ENCODE assay signal across 27 mouse cellular contexts in genomic region chr11:24102372-24102771, GRCm38 (mm10). TPM values are rescaled to one million over a fixed set of nuclear protein-coding genes. Genes with fewer than 3 reads are reported as not detected.
DNase-seq lines count a peak whose midpoint lies in the region; ATAC-seq and TF ChIP-seq lines count a peak whose summit lies in the region.
"Had no signal": no experiment of that assay in that cellular context is flagged by ENCODE, and none has a peak within 500 bp of the region (broad histone marks: within the 10 kb centered on the region; RNA-seq: fewer than 3 reads in every experiment).

No protein-coding gene starts in this region.

- no peak for TF ChIP-seq EP300 in liver, postnatal 0 days (IDR thresholded peaks at IDR 0.05; ENCODE audit: low read depth)

- no peak for ATAC-seq in liver, embryonic 11.5 days (replicated peaks; ENCODE audit: low FRiP score)
- ATAC-seq in liver, postnatal 0 days, result no peak
- ATAC-seq in granulocyte monocyte progenitor cell, adult 5-6 weeks (replicated peaks; ENCODE audit: poor library complexity, severe bottlenecking), result peak; percentile 18
- ATAC-seq: hindbrain, postnatal 0 days; intestine, postnatal 0 days had no signal

- 0 out of 2 replicates have a peak overlapping the region, but pooled peaks have one; percentile 7 for H3K9ac ChIP-seq in liver, embryonic 11.5 days (ENCODE audit: low read depth, low read length)
- H3K9ac ChIP-seq in liver, postnatal 0 days (replicated peaks), result no peak overlapping the region
- H3K9ac ChIP-seq: embryonic facial prominence, embryonic 12.5 days; kidney, embryonic 15.5 days had no signal

- intact Hi-C loops in heart, postnatal 36 days (cut with DNase I), result no loop called here

- H3K9me3 ChIP-seq in liver, embryonic 11.5 days (ENCODE audit: control insufficient read depth, low read length), result no peaks in the 10 kb centered on the region
- no peaks in the 10 kb centered on the region for H3K9me3 ChIP-seq in liver, postnatal 0 days (ENCODE audit: low read length)
- H3K9me3 ChIP-seq: embryonic facial prominence, embryonic 12.5 days; forebrain, embryonic 10.5 days; hindbrain, embryonic 10.5 days; kidney, embryonic 15.5 days had no signal

- WGBS in liver, embryonic 11.5 days, result 61% methylated on average over 2 of the region's 2 CpGs
- 49% methylated on average over 2 of the region's 2 CpGs for WGBS in liver, postnatal 0 days (ENCODE audit: insufficient replicate concordance)

- peaks cover 45% of the 10 kb centered on the region for H3K4me1 ChIP-seq in liver, embryonic 11.5 days (replicated peaks; ENCODE audit: control insufficient read depth, insufficient read depth, low read length)
- peaks cover 20% of the 10 kb centered on the region for H3K4me1 ChIP-seq in liver, postnatal 0 days (ENCODE audit: insufficient read depth)

- H3K27ac ChIP-seq in liver, embryonic 11.5 days (ENCODE audit: low read depth, low read length), result 0 out of 2 replicates have a peak overlapping the region, but pooled peaks have one; percentile 40
- H3K27ac ChIP-seq in liver, postnatal 0 days (ENCODE audit: low read depth), result no peak overlapping the region; the same call in 1 of the 2 replicates
- H3K27ac ChIP-seq: embryonic facial prominence, embryonic 12.5 days; forebrain, embryonic 10.5 days; hindbrain, embryonic 10.5 days; hindbrain, postnatal 0 days; kidney, embryonic 15.5 days had no signal

- peak; percentile 64 for DNase-seq in heart, adult 11 months
- DNase-seq in heart, postnatal 36 days, result no peak
- no peak for DNase-seq in liver, embryonic 11.5 days (ENCODE audit: low spot score)
- no peak for DNase-seq in liver, postnatal 0 days
- no peak for DNase-seq in cerebellum, adult 9-11 months
- no peak for DNase-seq in ovary, postnatal 36 days (ENCODE audit: low spot score)
- DNase-seq: B cell, adult 2 months; cerebellum, adult 2 months; gastrocnemius, postnatal 36 days; kidney, postnatal 4 days; lung, postnatal 10 days had no signal

- H3K27me3 ChIP-seq in liver, embryonic 11.5 days (replicated peaks; ENCODE audit: control insufficient read depth, insufficient read depth, low read length), result no peaks in the 10 kb centered on the region
- no peaks in the 10 kb centered on the region for H3K27me3 ChIP-seq in liver, postnatal 0 days (ENCODE audit: insufficient read depth, low read length)
- H3K27me3 ChIP-seq: embryonic facial prominence, embryonic 12.5 days had no signal

- H3K4me3 ChIP-seq in liver, embryonic 11.5 days (ENCODE audit: low read depth, low read length), result no peak overlapping the region
- H3K4me3 ChIP-seq in liver, postnatal 0 days (ENCODE audit: low read depth, low read length), result no peak overlapping the region
- H3K4me3 ChIP-seq: embryonic facial prominence, embryonic 12.5 days; forebrain, embryonic 10.5 days; hindbrain, embryonic 10.5 days; kidney, embryonic 15.5 days had no signal

- H3K36me3 ChIP-seq in liver, embryonic 11.5 days (ENCODE audit: control insufficient read depth, insufficient read depth, low read length), result peaks cover 3% of the 10 kb centered on the region; the same call in 1 of the 2 replicates
- no peaks in the 10 kb centered on the region for H3K36me3 ChIP-seq in liver, postnatal 0 days (replicated peaks; ENCODE audit: insufficient read depth, low read length)
- H3K36me3 ChIP-seq: kidney, embryonic 15.5 days had no signal

- TF ChIP-seq CTCF in liver, postnatal 0 days (IDR thresholded peaks at IDR 0.05; ENCODE audit: low read depth), result no peak

- no peak overlapping the region for H3K4me2 ChIP-seq in liver, embryonic 11.5 days
- H3K4me2 ChIP-seq in liver, postnatal 0 days (ENCODE audit: low read depth, low read length), result no peak overlapping the region
- H3K4me2 ChIP-seq: embryonic facial prominence, embryonic 12.5 days; heart, embryonic 11.5 days; kidney, embryonic 15.5 days had no signal

RNA-seq across cellular contexts. Expression of gene Bcl11a, which starts 24.5 kb away (rescaled TPM):
- total RNA-seq in heart, postnatal 36 days (2021), result 1 to 10 TPM; 4.5 to 5.0 TPM
- polyA plus RNA-seq in liver, embryonic 11.5 days (2014; fragmentation: Nextera tagmentation; extraction: Ambion mirVana), result 92.2 and 95.4 TPM in 2 replicates
- 6.6 and 10.3 TPM in 2 replicates for polyA plus RNA-seq in liver, postnatal 0 days (2015; fragmentation: Nextera tagmentation; extraction: Ambion mirVana)
- total RNA-seq in granulocyte monocyte progenitor cell, adult 5-6 weeks (2014; fragmentation: Nextera tagmentation), result 33.7 and 44.4 TPM in 2 replicates
- total RNA-seq in granulocyte monocyte progenitor cell, adult 5-6 weeks (2017), result 10.0 and 16.0 TPM in 2 replicates

RNA-seq across cellular contexts. Expression of gene A830031A19Rik, which starts 27.5 kb away (rescaled TPM):
- not detected for total RNA-seq in heart, postnatal 36 days (2021)
- not detected in 2 replicates for polyA plus RNA-seq in liver, embryonic 11.5 days (2014; fragmentation: Nextera tagmentation; extraction: Ambion mirVana)
- polyA plus RNA-seq in liver, postnatal 0 days (2015; fragmentation: Nextera tagmentation; extraction: Ambion mirVana), result not detected in 2 replicates
- total RNA-seq in granulocyte monocyte progenitor cell, adult 5-6 weeks (2014; fragmentation: Nextera tagmentation), result not detected in 2 replicates
- not detected in 2 replicates for total RNA-seq in granulocyte monocyte progenitor cell, adult 5-6 weeks (2017)
- total RNA-seq: adrenal gland, adult 18-20 months; adrenal gland, postnatal 4 days; gastrocnemius, postnatal 36 days; hindbrain, postnatal 0 days; liver, adult 2 months; midbrain, postnatal 0 days; neutrophil, adult 5-6 weeks had no signal
- polyA plus RNA-seq: cerebellum, adult 2 months; embryonic facial prominence, embryonic 12.5 days; forebrain, embryonic 10.5 days; heart, embryonic 11.5 days; hindbrain, embryonic 10.5 days; hindbrain, postnatal 0 days; intestine, postnatal 0 days; kidney, embryonic 15.5 days; liver, adult 2 months; midbrain, postnatal 0 days; stomach, embryonic 16.5 days; thymus, postnatal 0 days; urinary bladder, adult 2 months had no signal
